ENCODE assay signal across 8 mouse cellular contexts in the genomic region with DNA sequence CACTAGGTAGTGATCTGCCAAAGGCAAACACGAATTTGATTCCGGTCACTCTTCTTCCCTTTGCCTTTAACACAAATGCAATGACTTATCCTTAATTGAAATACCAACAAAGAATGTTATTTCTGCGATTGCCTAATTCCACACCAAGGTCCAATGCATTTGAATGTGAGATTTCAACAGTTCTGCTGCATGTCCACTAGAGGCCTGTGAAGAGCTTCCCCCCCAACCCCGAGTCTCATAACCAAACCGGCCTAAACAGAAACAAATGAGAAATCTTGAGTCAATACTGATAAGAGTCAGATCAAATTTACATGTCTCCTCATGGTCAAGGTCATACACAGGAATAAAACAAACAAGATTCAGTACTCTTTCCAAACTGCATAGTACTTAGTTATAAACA.
DNase-seq lines count a peak whose midpoint lies in the region; ATAC-seq and TF ChIP-seq lines count a peak whose summit lies in the region.

No protein-coding gene starts in this region.

- peak; percentile 81 for ATAC-seq in frontal cortex, adult (ENCODE audit: low TSS enrichment)
- peak; percentile 63 for ATAC-seq in forebrain, embryonic 12.5 days (ENCODE audit: low FRiP score)
- peak; percentile 38 for ATAC-seq in lung, embryonic 14.5 days (ENCODE audit: insufficient read depth)
- ATAC-seq in stomach, embryonic 16.5 days (ENCODE audit: insufficient read depth, low FRiP score), result peak; percentile 85

- WGBS in forebrain, embryonic 12.5 days, result 44% methylated on average over 5 of the region's 5 CpGs
- 21% methylated on average over 5 of the region's 5 CpGs for WGBS in lung, embryonic 14.5 days
- WGBS in stomach, embryonic 16.5 days, result 27% methylated on average over 5 of the region's 5 CpGs

- peak; percentile 85 for TF ChIP-seq CTCF in lung, embryonic 14.5 days (IDR thresholded peaks at IDR 0.05; ENCODE audit: low read depth)

- H3K36me3 ChIP-seq in forebrain, embryonic 12.5 days (replicated peaks), result no peaks in the 10 kb centered on the region
- no peaks in the 10 kb centered on the region for H3K36me3 ChIP-seq in lung, embryonic 14.5 days (ENCODE audit: insufficient read depth)
- no peaks in the 10 kb centered on the region for H3K36me3 ChIP-seq in stomach, embryonic 16.5 days (ENCODE audit: control insufficient read depth, insufficient read depth, low read length)

- no peaks in the 10 kb centered on the region for H3K9me3 ChIP-seq in forebrain, embryonic 12.5 days
- no peaks in the 10 kb centered on the region for H3K9me3 ChIP-seq in lung, embryonic 14.5 days (ENCODE audit: low read depth, low read length)
- H3K9me3 ChIP-seq in stomach, embryonic 16.5 days (replicated peaks; ENCODE audit: control insufficient read depth, low read length), result no peaks in the 10 kb centered on the region

- no peak overlapping the region for H3K4me2 ChIP-seq in forebrain, embryonic 12.5 days
- peak overlapping the region; percentile 8; the same call in 1 of the 2 replicates for H3K4me2 ChIP-seq in lung, embryonic 14.5 days
- peak overlapping the region; percentile 20; the same call in 1 of the 2 replicates for H3K4me2 ChIP-seq in stomach, embryonic 16.5 days (ENCODE audit: low read depth, low read length)

- DNase-seq in frontal cortex, postnatal 36 days (ENCODE audit: low spot score in 2 of 2), result no peak
- DNase-seq in R1 (ENCODE audit: low read depth, low spot score), result peak; percentile 11
- DNase-seq in hindlimb bud, embryonic 11.5 days (ENCODE audit: extremely low spot score, low read depth, low spot score), result peak; percentile 33
- DNase-seq in lung, embryonic 14.5 days, result peak; percentile 76
- no peak for DNase-seq in thymus, postnatal 36 days

- H3K27ac ChIP-seq in forebrain, embryonic 12.5 days, result no peak overlapping the region
- peak overlapping the region; percentile 90 for H3K27ac ChIP-seq in lung, embryonic 14.5 days (ENCODE audit: low read depth)
- H3K27ac ChIP-seq in stomach, embryonic 16.5 days (ENCODE audit: low read length), result peak overlapping the region; percentile 66; the same call in 1 of the 2 replicates

- H3K4me3 ChIP-seq in forebrain, embryonic 12.5 days (replicated peaks), result no peak overlapping the region
- no peak overlapping the region for H3K4me3 ChIP-seq in lung, embryonic 14.5 days (ENCODE audit: low read depth, low read length)
- no peak overlapping the region for H3K4me3 ChIP-seq in stomach, embryonic 16.5 days (replicated peaks; ENCODE audit: low read length)

- no peak overlapping the region for H3K9ac ChIP-seq in forebrain, embryonic 12.5 days
- H3K9ac ChIP-seq in lung, embryonic 14.5 days, result no peak overlapping the region
- H3K9ac ChIP-seq in stomach, embryonic 16.5 days (ENCODE audit: low read length), result no peak overlapping the region

- peaks cover 16% of the 10 kb centered on the region for H3K4me1 ChIP-seq in forebrain, embryonic 12.5 days
- H3K4me1 ChIP-seq in lung, embryonic 14.5 days (ENCODE audit: insufficient read depth), result peaks cover 25% of the 10 kb centered on the region
- peaks cover 17% of the 10 kb centered on the region for H3K4me1 ChIP-seq in stomach, embryonic 16.5 days (ENCODE audit: control insufficient read depth, insufficient read depth, low read length)

- H3K27me3 ChIP-seq in forebrain, embryonic 12.5 days, result no peaks in the 10 kb centered on the region
- no peaks in the 10 kb centered on the region for H3K27me3 ChIP-seq in lung, embryonic 14.5 days (ENCODE audit: insufficient read depth, low read length)
- no peaks in the 10 kb centered on the region for H3K27me3 ChIP-seq in stomach, embryonic 16.5 days (ENCODE audit: control insufficient read depth, insufficient read depth, low read length)

Comparison
In these comparisons a context has a peak if more than half of its experiments do, and no peak if none do; other contexts are left out.
1. DNase-seq: peak in R1 (single experiment), hindlimb bud, embryonic 11.5 days (single experiment) and lung, embryonic 14.5 days (single experiment); none in frontal cortex, postnatal 36 days (0 of 2) and thymus, postnatal 36 days (0 of 2).
2. Peak in every context shown above with its lines, with median percentiles within 50 percentile points of each other: ATAC-seq.